Mouse (Mus musculus): ENCODE measurements around the gene Zbtb20. TPM values are rescaled to one million over a fixed set of nuclear protein-coding genes. Genes with fewer than 3 reads are reported as not detected.

Zbtb20 gene
- polyA plus RNA-seq, 1 experiment from 2014 or later = 15.4 TPM

DNA sequence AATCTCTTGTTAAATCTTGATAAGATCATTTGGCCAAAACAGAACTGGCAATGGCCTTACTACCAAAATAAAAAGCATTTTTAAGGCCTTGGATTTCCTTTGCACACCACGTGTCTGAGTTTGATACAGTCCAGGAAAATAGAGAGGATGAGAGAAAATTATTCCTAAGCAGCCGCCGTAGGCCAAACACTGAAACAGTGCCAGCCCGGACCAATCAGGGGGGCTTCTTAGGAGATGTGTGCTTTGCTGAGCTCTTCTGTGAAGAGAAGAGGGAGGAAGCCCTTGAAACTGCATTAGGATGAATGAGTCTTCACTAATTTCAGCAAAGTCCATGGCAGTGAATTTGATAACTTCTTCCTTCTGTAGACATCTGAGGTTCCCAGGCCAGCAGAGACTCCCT lies 635.9 kb downstream of the Zbtb20 start:
- Histone ChIP-seq H3K4me1 (ENCODE audit: control insufficient read depth, insufficient read depth, low read length) (no peaks in the 10 kb centered on the region), H3K27ac (replicated peaks; ENCODE audit: low read depth, low read length) (no peak overlapping the region), H3K9me3 (replicated peaks; ENCODE audit: control insufficient read depth, low read length) (no peaks in the 10 kb centered on the region), H3K4me3 (ENCODE audit: low read depth, low read length) (no peak overlapping the region), H3K4me2 (ENCODE audit: low read depth, low read length) (no peak overlapping the region), H3K36me3 (replicated peaks; ENCODE audit: control insufficient read depth, insufficient read depth, low read depth, low read length) (no peaks in the 10 kb centered on the region), H3K27me3 (ENCODE audit: control insufficient read depth, insufficient read depth, low read length) (no peaks in the 10 kb centered on the region), H3K9ac (replicated peaks; ENCODE audit: low read length) (no peak overlapping the region)
- ATAC-seq (replicated peaks; ENCODE audit: insufficient number of reproducible peaks, low FRiP score, low TSS enrichment, low read depth) (no peak), DNase-seq (ENCODE audit: low spot score) (no peak)
- WGBS = 79% methylated on average over 4 of the region's 4 CpGs

DNA sequence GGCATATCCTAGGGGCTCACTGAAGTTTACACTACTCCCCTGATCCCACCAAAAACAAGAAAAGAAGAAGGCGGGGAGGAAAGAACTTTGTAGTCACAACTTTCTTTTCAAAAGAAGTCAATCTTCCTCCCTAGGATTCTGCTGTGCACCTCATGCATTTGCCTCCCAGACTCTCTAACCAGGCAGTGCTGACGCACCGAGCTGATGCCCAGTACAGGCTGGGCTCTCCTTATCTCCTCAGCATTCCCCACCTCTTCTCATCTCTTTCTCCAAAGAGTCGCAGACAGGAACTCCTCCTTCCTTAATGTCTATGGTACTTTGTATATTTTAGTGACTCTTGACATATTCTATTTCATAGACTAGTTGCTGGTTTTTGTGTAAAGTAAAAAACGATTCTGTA lies 638.3 kb downstream of the Zbtb20 start:
- Histone ChIP-seq H3K4me3 (ENCODE audit: low read depth, low read length) (no peak overlapping the region), H3K9ac (replicated peaks; ENCODE audit: low read length) (no peak overlapping the region), H3K4me1 (ENCODE audit: control insufficient read depth, insufficient read depth, low read length) (no peaks in the 10 kb centered on the region), H3K9me3 (replicated peaks; ENCODE audit: control insufficient read depth, low read length) (no peaks in the 10 kb centered on the region), H3K27ac (replicated peaks; ENCODE audit: low read depth, low read length) (no peak overlapping the region), H3K4me2 (ENCODE audit: low read depth, low read length) (no peak overlapping the region), H3K27me3 (ENCODE audit: control insufficient read depth, insufficient read depth, low read length) (no peaks in the 10 kb centered on the region), H3K36me3 (replicated peaks; ENCODE audit: control insufficient read depth, insufficient read depth, low read depth, low read length) (no peaks in the 10 kb centered on the region)
- WGBS = 79% methylated on average over 5 of the region's 5 CpGs
- DNase-seq (ENCODE audit: low spot score) (no peak), ATAC-seq (replicated peaks; ENCODE audit: insufficient number of reproducible peaks, low FRiP score, low TSS enrichment, low read depth) (no peak)

DNA sequence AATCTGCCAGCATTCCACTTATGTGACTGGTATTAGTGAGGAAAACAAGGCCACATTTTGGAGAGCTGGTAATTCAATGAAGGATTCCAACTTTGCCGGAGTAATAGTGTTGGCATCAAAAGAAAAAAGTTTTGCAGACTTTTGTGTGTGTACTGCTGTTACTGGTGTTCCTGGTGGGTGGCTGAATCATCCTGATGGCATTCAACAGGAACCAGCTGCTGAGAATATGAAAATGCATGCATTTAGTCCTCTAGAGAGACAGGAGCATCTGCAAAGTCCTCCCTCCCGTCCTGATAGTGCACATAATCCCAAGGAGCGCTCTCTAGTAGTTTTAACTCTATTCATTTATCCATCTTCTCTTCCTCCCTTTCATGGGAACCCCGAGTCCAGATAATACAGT lies 639.9 kb downstream of the Zbtb20 start:
- WGBS = 87% methylated on average over 4 of the region's 4 CpGs
- H3K36me3 ChIP-seq (replicated peaks; ENCODE audit: control insufficient read depth, insufficient read depth, low read depth, low read length) = no peaks in the 10 kb centered on the region
- no peak overlapping the region for H3K9ac ChIP-seq (replicated peaks; ENCODE audit: low read length)
- ATAC-seq (replicated peaks; ENCODE audit: insufficient number of reproducible peaks, low FRiP score, low TSS enrichment, low read depth) (no peak), DNase-seq (ENCODE audit: low spot score) (no peak)
- H3K9me3 ChIP-seq (replicated peaks; ENCODE audit: control insufficient read depth, low read length) = no peaks in the 10 kb centered on the region
- no peak overlapping the region for H3K4me3 ChIP-seq (ENCODE audit: low read depth, low read length)
- no peak overlapping the region for H3K27ac ChIP-seq (replicated peaks; ENCODE audit: low read depth, low read length)
- no peaks in the 10 kb centered on the region for H3K27me3 ChIP-seq (ENCODE audit: control insufficient read depth, insufficient read depth, low read length)
- no peaks in the 10 kb centered on the region for H3K4me1 ChIP-seq (ENCODE audit: control insufficient read depth, insufficient read depth, low read length)
- H3K4me2 ChIP-seq (ENCODE audit: low read depth, low read length) = no peak overlapping the region

DNA sequence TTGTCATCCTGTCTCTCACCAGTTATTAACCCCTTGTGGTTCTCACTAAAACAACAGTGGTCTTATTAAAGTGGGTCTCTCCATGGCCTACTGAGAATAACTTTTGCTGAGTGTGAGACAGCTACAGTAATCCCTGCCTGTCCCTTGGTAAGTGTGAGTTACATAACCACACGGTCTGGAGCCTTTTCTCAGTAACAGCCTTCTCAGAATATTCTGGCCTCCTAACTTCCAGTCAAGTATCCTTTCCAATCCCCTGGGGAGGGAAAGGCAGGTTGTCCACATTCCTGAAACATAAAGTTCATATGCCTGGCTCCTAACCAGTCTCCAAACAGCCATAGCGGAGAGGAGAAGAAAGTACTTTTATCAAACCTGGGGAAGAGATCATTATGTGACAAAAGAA lies 644.6 kb downstream of the Zbtb20 start:
- Histone ChIP-seq H3K27me3 (ENCODE audit: control insufficient read depth, insufficient read depth, low read length) (no peaks in the 10 kb centered on the region), H3K9ac (replicated peaks; ENCODE audit: low read length) (no peak overlapping the region), H3K4me1 (ENCODE audit: control insufficient read depth, insufficient read depth, low read length) (no peaks in the 10 kb centered on the region), H3K27ac (replicated peaks; ENCODE audit: low read depth, low read length) (no peak overlapping the region), H3K4me3 (ENCODE audit: low read depth, low read length) (no peak overlapping the region), H3K4me2 (ENCODE audit: low read depth, low read length) (no peak overlapping the region), H3K9me3 (replicated peaks; ENCODE audit: control insufficient read depth, low read length) (no peaks in the 10 kb centered on the region), H3K36me3 (replicated peaks; ENCODE audit: control insufficient read depth, insufficient read depth, low read depth, low read length) (no peaks in the 10 kb centered on the region)
- 77% methylated on average over 2 of the region's 2 CpGs for WGBS
- DNase-seq (ENCODE audit: low spot score) (no peak), ATAC-seq (replicated peaks; ENCODE audit: insufficient number of reproducible peaks, low FRiP score, low TSS enrichment, low read depth) (no peak)

DNA sequence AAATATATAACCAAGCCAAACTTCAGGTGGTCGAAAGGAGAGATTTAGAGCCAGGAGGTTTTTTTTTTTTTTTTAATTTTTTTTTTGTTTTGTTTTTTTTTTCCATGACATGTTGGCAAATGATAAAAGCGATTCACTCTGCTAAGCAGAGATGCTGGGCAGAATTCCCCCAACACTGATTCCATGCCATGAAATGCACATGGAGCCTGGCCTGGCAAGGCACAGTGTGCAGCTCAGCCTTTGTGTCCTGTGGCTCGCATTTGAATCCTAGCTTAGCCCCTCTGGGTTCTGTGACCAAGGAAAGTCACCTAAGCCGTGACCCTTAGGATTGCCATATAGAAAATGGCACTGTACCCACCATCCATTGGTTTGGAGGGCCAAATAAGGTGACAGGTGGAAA lies 646.8 kb downstream of the Zbtb20 start:
- ATAC-seq (replicated peaks; ENCODE audit: insufficient number of reproducible peaks, low FRiP score, low TSS enrichment, low read depth) (no peak), DNase-seq (ENCODE audit: low spot score) (no peak)
- no peaks in the 10 kb centered on the region for H3K9me3 ChIP-seq (replicated peaks; ENCODE audit: control insufficient read depth, low read length)
- H3K9ac ChIP-seq (replicated peaks; ENCODE audit: low read length) = no peak overlapping the region
- no peaks in the 10 kb centered on the region for H3K27me3 ChIP-seq (ENCODE audit: control insufficient read depth, insufficient read depth, low read length)
- H3K36me3 ChIP-seq (replicated peaks; ENCODE audit: control insufficient read depth, insufficient read depth, low read depth, low read length) = no peaks in the 10 kb centered on the region
- H3K4me1 ChIP-seq (ENCODE audit: control insufficient read depth, insufficient read depth, low read length) = no peaks in the 10 kb centered on the region
- H3K4me3 ChIP-seq (ENCODE audit: low read depth, low read length) = no peak overlapping the region
- no peak overlapping the region for H3K27ac ChIP-seq (replicated peaks; ENCODE audit: low read depth, low read length)
- H3K4me2 ChIP-seq (ENCODE audit: low read depth, low read length) = no peak overlapping the region
- WGBS = 79% methylated on average over 4 of the region's 4 CpGs

DNA sequence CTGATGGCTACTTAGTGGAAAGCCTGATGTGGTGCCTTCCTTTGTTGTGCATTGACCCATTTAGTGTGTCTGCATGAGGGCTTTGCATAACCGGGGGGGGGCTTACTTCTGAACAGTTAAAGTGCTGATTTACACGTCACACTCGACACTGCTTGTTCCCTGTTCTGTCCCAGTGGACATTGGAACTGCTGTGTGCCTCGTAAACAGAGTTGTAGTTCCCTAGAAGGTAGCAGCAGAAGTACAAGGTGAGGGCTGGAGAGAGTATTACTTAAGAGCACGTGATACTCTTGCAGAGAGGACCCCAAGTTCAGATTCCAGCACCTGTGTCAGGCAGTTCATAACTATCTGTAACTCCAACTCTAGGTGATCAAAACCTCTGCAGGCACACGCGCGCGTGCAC lies 648.5 kb downstream of the Zbtb20 start:
- Histone ChIP-seq H3K9me3 (replicated peaks; ENCODE audit: control insufficient read depth, low read length) (no peaks in the 10 kb centered on the region), H3K4me2 (ENCODE audit: low read depth, low read length) (no peak overlapping the region), H3K27ac (replicated peaks; ENCODE audit: low read depth, low read length) (no peak overlapping the region), H3K4me1 (ENCODE audit: control insufficient read depth, insufficient read depth, low read length) (no peaks in the 10 kb centered on the region), H3K4me3 (ENCODE audit: low read depth, low read length) (no peak overlapping the region), H3K9ac (replicated peaks; ENCODE audit: low read length) (no peak overlapping the region), H3K27me3 (ENCODE audit: control insufficient read depth, insufficient read depth, low read length) (no peaks in the 10 kb centered on the region), H3K36me3 (replicated peaks; ENCODE audit: control insufficient read depth, insufficient read depth, low read depth, low read length) (no peaks in the 10 kb centered on the region)
- DNase-seq (ENCODE audit: low spot score) = no peak
- 87% methylated on average over 9 of the region's 9 CpGs for WGBS
- no peak for ATAC-seq (replicated peaks; ENCODE audit: insufficient number of reproducible peaks, low FRiP score, low TSS enrichment, low read depth)

DNA sequence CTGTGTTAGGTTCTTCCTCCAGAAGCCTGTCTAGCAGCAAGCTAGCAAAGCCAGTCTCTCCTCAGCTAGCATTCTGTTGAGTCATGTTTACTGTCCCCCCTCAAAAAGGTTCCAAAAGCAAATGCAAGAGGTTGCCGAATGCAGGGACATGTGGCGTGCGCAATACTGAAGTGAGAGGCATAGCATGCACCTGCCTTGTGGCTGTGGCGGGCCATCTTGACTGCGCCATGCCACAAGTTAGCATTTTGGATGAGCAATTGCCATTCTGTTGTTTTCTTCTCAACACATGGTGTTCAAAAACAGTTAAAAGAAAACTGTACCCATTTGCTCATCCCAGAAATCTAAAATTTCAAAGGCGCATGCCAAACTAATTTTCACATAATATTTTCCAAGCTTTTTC lies 649.9 kb downstream of the Zbtb20 start:
- no peak overlapping the region for H3K4me2 ChIP-seq (ENCODE audit: low read depth, low read length)
- no peaks in the 10 kb centered on the region for H3K27me3 ChIP-seq (ENCODE audit: control insufficient read depth, insufficient read depth, low read length)
- ATAC-seq (replicated peaks; ENCODE audit: insufficient number of reproducible peaks, low FRiP score, low TSS enrichment, low read depth) (no peak), DNase-seq (ENCODE audit: low spot score) (no peak)
- 92% methylated on average over 6 of the region's 6 CpGs for WGBS
- H3K4me3 ChIP-seq (ENCODE audit: low read depth, low read length) = no peak overlapping the region
- no peak overlapping the region for H3K27ac ChIP-seq (replicated peaks; ENCODE audit: low read depth, low read length)
- H3K4me1 ChIP-seq (ENCODE audit: control insufficient read depth, insufficient read depth, low read length) = no peaks in the 10 kb centered on the region
- H3K9me3 ChIP-seq (replicated peaks; ENCODE audit: control insufficient read depth, low read length) = no peaks in the 10 kb centered on the region
- H3K36me3 ChIP-seq (replicated peaks; ENCODE audit: control insufficient read depth, insufficient read depth, low read depth, low read length) = no peaks in the 10 kb centered on the region
- no peak overlapping the region for H3K9ac ChIP-seq (replicated peaks; ENCODE audit: low read length)

DNA sequence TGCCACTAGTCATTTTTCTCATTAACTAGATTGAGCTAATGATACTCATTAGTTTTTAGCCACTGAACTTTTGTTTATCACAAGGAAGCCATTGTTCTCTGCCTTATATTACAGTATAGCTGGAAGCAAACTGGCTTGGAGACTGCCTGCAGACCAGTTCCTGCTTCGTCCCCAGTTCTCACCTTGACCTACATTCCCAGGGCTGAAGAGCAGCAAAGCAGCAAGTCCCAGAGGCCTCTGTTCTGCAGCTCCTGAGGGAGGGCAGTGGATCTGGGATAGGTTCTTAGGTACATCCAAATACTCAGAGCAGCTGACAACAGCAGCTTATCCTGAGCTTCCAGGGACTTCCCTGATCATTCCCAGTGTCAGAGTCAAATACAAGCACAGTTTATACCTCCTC lies 652.6 kb downstream of the Zbtb20 start:
- no peak for ATAC-seq (replicated peaks; ENCODE audit: insufficient number of reproducible peaks, low FRiP score, low TSS enrichment, low read depth)
- Histone ChIP-seq H3K4me2 (ENCODE audit: low read depth, low read length) (no peak overlapping the region), H3K9me3 (replicated peaks; ENCODE audit: control insufficient read depth, low read length) (no peaks in the 10 kb centered on the region), H3K9ac (replicated peaks; ENCODE audit: low read length) (no peak overlapping the region), H3K27ac (replicated peaks; ENCODE audit: low read depth, low read length) (no peak overlapping the region), H3K4me3 (ENCODE audit: low read depth, low read length) (no peak overlapping the region), H3K36me3 (replicated peaks; ENCODE audit: control insufficient read depth, insufficient read depth, low read depth, low read length) (no peaks in the 10 kb centered on the region), H3K4me1 (ENCODE audit: control insufficient read depth, insufficient read depth, low read length) (no peaks in the 10 kb centered on the region), H3K27me3 (ENCODE audit: control insufficient read depth, insufficient read depth, low read length) (no peaks in the 10 kb centered on the region)
- WGBS = 38% methylated on average over 1 of the region's 1 CpGs
- DNase-seq (ENCODE audit: low spot score) = no peak

DNA sequence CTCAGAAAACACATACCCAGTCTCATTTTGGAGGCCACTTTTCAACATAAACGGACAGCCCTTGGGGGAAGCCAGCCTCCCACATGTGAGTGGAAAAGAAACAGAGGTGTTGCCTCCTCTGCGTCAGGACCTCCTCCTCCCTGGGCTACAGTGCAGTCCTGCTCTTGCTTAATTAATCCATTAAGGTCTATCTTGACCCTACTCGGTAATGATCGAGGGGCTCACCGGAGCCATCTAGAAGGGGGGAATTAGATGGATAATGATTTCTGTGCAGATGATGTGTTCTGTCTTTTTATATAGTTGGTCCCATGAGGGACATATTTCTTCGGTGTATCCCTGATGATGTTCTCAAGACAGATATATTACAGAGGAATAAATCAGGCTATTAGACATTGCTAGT lies 655.6 kb downstream of the Zbtb20 start:
- Histone ChIP-seq H3K27me3 (ENCODE audit: control insufficient read depth, insufficient read depth, low read length) (no peaks in the 10 kb centered on the region), H3K27ac (replicated peaks; ENCODE audit: low read depth, low read length) (no peak overlapping the region), H3K9me3 (replicated peaks; ENCODE audit: control insufficient read depth, low read length) (no peaks in the 10 kb centered on the region), H3K4me3 (ENCODE audit: low read depth, low read length) (no peak overlapping the region), H3K4me2 (ENCODE audit: low read depth, low read length) (no peak overlapping the region), H3K9ac (replicated peaks; ENCODE audit: low read length) (no peak overlapping the region), H3K4me1 (ENCODE audit: control insufficient read depth, insufficient read depth, low read length) (no peaks in the 10 kb centered on the region), H3K36me3 (replicated peaks; ENCODE audit: control insufficient read depth, insufficient read depth, low read depth, low read length) (no peaks in the 10 kb centered on the region)
- WGBS = 85% methylated on average over 6 of the region's 6 CpGs
- no peak for DNase-seq (ENCODE audit: low spot score)
- ATAC-seq (replicated peaks; ENCODE audit: insufficient number of reproducible peaks, low FRiP score, low TSS enrichment, low read depth) = no peak

Data from embryonic facial prominence, embryonic 11.5 days (tissue).